Mouse (Mus musculus): ENCODE measurements around the gene Cdc27.

The Cdc27 gene

GRCm38 (mm10) chr11:104550406-104550974 is at the start of gene Cdc27, which contains the start of gene Myl4:
Gene Cdc27 (minus strand): TSS chr11:104550620.
Gene Myl4 (plus strand): TSS chr11:104550663.
- peak; percentile 91 for DNase-seq (ENCODE audit: extremely low read depth, low read depth)

DNA sequence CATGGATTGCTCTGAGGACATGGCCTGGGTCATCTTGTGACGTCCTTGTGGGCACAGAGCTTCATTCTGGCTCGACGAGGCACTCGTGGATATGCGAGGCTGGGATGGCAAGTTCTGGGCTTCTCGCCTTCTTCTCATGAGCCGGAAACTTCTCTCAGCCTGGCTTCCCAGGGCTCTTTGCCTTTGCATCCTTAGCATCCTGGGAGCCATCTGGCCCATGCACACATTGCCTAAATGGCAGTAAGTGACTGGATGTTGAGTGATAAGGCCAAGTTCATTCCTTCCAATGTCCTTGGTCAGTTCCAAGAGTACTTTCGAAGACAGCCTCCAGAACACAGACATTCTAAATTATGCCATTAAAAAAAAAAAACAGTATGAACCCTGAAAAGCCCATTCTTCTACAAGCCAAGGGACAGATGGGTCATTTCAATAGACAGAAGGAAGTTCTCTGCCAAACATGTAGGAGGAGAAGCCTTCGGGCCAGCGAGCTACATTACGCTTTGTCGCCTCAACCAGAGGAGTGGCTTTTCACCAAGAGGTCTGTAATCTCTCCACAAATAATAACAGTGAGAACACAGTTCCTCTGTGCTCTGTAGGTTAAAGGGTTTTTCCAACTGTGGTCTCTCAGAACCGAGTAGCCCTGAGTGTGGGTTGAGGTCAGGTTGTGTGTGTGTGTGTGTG is 49.0 kb upstream of the Cdc27 start:
- DNase-seq (ENCODE audit: extremely low read depth, low read depth), result no peak

GRCm38 (mm10) chr11:104596365-104596764 is 45.9 kb upstream of the Cdc27 start:
- DNase-seq (ENCODE audit: extremely low read depth, low read depth), result no peak

- no peak for DNase-seq (ENCODE audit: extremely low read depth, low read depth)
Observed at GRCm38 (mm10) chr11:104592066-104592835, 41.8 kb upstream of the Cdc27 start.

DNA sequence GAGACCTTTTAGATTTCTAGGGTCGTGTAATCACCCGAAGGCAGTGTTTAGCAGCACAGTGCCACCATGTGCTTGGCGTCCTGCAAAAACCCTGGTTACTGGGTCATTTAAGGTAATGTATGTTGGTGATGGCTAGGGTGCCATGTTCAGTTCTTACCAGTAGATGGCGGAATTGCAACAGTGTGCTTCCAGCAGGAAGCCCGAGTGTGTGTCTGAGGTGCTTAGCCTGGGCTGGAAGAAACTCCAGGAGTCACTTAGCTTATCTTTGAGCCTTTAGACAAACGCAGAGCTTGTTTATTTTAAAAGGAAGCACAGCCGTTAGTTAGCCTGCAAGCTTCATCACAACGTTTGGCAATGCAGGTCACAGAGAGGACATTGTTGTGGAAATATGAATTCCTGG is 39.7 kb upstream of the Cdc27 start:
- peak; percentile 71 for DNase-seq (ENCODE audit: extremely low read depth, low read depth)

DNA sequence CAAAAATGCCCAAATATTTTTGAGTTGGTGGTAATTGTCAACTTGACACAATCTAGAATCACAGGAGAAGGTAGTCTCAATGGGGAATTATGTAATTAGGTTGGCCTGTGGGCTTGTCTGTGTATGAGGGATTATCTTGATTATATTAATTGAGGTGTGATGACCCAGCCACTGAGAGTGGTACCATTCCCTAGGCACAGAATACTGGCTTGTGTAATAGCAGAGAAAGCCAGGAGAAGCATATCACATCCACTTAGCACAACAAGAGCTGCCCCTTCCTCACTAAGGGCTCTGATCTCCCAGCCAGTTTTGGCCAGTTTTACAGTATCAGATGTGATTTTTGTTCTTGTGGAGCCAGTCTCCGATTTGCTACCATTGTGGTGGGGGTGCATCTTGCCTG is 39.1 kb upstream of the Cdc27 start:
- DNase-seq (ENCODE audit: extremely low read depth, low read depth), result no peak

DNA sequence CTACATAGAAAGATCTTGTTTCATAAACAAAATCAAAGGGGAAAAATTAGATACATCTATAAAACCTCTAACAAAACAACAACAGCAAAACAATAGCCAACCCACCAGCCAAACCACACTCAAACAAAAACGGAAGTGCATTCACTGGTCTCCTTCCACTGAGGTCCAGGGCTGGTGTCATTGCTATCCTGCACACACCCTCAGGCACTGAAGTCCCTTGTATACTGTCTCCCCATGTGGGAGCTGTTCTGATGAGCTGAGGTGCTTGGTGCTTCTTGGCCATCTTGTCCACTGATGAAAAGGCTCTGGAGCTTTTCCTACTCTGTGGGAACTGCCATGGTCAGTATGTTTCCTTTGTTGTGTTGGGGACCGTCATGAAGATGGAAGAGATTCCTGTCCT is 38.1 kb upstream of the Cdc27 start:
- DNase-seq (ENCODE audit: extremely low read depth, low read depth), result no peak

DNA sequence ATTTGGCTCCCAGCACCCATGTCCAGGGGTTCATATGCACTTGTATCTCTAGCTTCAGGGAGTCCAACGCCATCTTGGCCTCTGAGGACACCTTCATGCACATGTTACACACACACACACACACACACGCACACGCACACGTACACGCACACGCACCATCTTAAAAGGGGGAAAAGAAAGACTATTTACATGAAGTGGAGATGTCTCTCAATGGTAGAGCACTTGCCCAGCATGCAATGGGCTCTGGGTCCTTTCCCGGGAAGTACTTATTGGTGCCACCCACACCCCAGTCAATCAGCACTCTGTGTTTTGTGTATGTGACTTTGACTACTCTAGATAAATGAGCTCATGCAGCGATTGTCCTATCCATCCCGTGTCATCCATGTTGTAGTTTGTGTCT is 37.5 kb upstream of the Cdc27 start:
- no peak for DNase-seq (ENCODE audit: extremely low read depth, low read depth)

- DNase-seq (ENCODE audit: extremely low read depth, low read depth), result no peak
Observed at GRCm38 (mm10) chr11:104585495-104585894, 35.1 kb upstream of the Cdc27 start.

DNA sequence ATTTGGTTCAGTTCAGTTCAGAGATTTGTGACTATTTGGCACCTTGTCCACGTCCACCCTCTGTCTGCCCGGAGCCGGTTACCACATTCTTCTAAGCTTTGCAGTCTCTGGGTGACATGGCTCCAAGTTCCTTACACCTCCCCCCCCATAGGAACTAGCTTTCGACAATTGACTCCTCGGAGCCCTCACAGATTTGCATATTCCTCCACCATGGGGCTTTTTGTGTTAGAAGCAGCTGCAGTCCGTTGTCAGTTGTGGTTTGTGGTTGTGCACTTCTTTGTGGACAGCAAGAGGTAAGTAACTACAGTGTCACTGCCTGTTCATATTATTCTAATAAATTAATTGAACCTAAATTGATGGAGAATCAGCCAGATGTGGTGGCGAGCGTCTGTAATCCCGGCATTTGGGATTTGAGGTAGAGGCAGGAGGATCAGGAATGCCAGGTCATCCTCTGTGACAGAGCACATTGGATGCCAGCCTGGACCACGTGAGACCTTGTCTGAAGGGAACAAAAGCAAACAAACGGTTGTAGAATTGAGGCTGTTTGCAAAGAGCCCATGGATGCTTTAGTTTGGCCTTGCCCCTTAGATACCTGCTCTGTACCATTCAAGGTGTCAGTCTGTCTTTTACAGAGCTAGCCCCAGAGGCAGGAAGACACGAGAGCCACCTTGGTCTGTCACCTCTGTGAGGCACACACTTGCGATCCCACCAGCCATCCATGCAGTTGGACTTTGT is 32.4 kb upstream of the Cdc27 start:
- no peak for DNase-seq (ENCODE audit: extremely low read depth, low read depth)

DNA sequence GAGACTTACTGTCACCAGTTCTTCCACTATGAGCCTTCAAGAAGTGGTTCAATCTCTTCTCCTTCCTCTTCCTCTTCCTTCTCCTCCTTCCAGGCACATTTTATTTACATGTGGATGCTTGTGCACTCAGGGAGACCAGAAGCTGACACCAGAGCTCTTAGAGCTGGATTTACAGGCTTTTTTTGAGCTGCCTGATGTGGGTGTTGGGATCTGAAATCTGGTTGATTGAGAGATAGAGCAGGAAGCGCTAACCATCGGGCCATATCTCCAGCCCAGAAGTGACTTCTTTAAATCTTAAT is 31.8 kb upstream of the Cdc27 start:
- DNase-seq (ENCODE audit: extremely low read depth, low read depth), result no peak

- DNase-seq (ENCODE audit: extremely low read depth, low read depth), result no peak
Observed at GRCm38 (mm10) chr11:104581446-104582307, 31.3 kb upstream of the Cdc27 start.

- no peak for DNase-seq (ENCODE audit: extremely low read depth, low read depth)
Observed at GRCm38 (mm10) chr11:104580606-104581005, 30.2 kb upstream of the Cdc27 start.

GRCm38 (mm10) chr11:104580091-104580490 is 29.7 kb upstream of the Cdc27 start:
- DNase-seq (ENCODE audit: extremely low read depth, low read depth), result no peak

GRCm38 (mm10) chr11:104579575-104579974 is 29.2 kb upstream of the Cdc27 start:
- no peak for DNase-seq (ENCODE audit: extremely low read depth, low read depth)

- DNase-seq (ENCODE audit: extremely low read depth, low read depth), result no peak
Observed at GRCm38 (mm10) chr11:104579084-104579483, 28.7 kb upstream of the Cdc27 start.

GRCm38 (mm10) chr11:104578074-104578473 is 27.7 kb upstream of the Cdc27 start:
- DNase-seq (ENCODE audit: extremely low read depth, low read depth), result no peak

DNA sequence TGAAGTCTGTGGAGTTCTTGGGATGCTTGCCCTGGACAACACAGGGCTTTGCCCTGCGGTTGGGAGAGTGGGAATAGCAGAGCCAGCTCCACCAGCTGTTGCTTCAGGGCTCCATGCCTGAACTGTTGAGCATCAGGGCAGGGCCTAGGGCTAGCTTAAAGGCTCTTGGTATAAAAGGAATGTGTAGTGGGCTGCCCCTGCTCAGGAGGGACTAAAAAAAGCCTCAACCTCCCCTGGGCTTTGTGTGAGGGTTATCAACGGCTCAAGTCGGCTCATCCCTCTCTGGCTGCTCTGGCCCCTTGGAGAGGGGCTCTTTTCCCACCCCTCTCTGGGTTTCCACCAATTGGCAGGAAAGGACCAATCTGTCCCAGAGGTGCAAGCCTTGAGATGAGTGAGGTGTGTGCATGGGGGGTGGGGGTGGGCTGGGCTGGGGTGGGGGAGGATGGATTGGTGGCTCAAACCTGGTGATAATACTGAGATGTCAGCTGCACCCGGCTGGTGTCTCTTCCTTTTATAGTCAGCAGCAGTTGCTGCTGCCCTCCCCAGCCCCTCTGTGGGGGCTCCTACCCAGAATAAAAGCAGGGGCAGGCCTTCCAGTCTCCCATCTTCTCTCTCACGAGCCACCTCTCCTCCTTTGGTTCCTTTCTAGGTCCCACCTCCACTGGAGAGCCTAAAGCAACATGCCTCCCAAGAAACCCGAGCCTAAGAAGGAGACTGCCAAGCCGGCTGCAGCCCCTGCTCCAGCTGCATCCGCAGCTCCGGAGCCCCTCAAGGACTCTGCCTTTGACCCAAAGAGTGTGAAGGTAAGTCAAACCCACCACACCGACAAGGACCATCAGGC is 26.6 kb upstream of the Cdc27 start:
- no peak for DNase-seq (ENCODE audit: extremely low read depth, low read depth)

- DNase-seq (ENCODE audit: extremely low read depth, low read depth), result no peak
Observed at GRCm38 (mm10) chr11:104572566-104572965, 22.1 kb upstream of the Cdc27 start.

- DNase-seq (ENCODE audit: extremely low read depth, low read depth), result no peak
Observed at GRCm38 (mm10) chr11:104572091-104572490, 21.7 kb upstream of the Cdc27 start.
